Mouse (Mus musculus): ENCODE results near the gene Tmem144.

Gene Tmem144

DNA sequence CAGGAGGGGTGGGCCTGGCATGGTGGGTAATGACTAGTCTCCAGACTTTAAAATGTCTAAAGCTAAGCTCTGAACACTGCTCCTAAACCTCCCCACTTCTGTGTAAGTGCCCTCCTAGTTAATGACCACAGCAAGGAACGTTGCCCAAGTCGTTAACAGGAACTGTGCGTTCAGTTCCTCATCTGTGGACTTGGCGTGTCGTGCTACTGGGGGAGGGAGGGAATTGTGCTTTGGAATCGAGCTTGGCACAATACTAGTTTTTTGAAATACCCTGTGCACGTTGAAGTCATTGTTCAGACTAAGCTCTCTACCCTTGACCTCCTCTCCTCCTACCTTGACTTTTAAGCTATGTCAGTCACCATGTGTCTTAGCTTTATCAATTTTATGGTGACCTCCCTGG is 12.3 kb upstream of the Tmem144 start:
- DNase-seq (ENCODE audit: low spot score in 2 of 2), result no peak

DNA sequence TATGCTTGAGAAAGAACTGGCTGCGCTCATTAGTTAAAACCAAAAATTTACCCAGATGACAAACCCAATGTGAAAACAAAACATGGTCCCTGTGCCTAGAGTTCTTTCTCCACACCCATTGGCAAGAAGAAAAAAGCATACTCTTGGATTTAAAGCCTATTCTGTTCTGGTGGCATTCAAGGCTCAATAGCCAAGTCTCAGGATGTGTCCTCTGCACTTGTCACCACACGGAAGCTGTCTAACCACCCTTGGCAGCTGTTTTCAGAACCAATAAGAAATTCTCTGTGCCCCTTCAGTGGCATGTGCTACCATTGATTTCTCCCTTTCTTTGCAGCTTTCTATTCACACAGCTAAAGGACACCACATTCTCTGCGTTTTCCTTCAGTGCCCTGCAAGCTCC is 5.6 kb upstream of the Tmem144 start:
- DNase-seq (ENCODE audit: low spot score in 2 of 2), result no peak

DNA sequence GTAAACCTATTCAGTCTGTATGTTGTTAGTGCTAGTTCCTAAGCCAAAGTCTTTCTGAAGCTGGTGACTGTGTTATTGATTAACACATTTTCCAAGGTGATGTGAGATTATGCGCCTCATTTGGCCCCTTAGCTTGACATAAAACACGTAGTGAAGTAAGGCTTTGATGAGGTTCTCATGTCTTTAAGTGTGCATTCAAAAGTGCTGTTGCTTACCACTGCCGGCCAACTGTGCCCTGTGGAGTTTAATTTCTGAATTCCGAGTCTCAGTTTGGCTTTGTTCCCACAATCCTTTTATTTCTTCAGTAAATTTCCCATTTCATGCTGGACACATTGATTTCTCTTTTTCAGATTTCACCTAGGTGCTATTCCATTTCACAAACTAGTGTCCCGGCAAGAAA is 5.2 kb upstream of the Tmem144 start:
- DNase-seq (ENCODE audit: low spot score in 2 of 2), result no peak

DNA sequence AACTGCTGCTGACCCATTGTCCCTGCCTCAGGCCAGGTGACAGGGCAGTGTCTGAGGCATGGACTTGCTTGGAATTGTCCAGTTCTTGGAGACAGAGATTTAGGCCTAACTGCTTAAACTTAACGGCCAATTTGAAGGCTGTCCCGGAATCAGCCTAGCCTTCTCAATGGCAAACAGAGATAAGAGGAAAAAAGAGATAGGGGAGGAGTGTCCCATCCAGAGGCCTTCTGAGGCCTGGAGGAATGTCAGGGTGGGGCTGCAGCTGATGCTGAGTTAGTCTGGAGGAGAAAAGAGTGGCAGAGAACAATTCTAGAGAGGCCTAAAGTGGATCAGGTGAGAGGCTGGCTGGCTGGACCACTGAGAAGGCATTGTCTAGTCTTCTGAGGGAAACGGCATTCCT is 465 bp downstream of the Tmem144 start:
- no peak for DNase-seq (ENCODE audit: low spot score in 2 of 2)

DNA sequence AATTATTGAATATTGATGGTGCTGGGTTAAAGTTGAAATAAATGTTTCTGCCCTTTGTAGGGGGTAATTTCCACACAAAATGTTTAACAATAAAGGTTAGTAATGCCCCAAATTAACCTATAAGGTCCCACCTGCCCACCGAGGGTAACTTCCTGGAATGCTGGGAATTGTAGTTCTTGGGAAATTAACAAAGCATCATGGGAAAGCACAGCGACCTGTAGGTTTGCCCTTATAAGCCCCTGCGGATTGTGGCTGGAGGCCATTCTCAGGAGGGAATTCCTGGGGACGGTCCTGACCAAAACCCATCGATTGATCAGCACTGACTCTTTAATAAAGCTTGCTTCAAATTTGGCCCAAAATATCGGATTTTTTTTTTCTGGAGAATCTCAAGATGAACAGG is 1.9 kb downstream of the Tmem144 start:
- no peak for DNase-seq (ENCODE audit: low spot score in 2 of 2)

DNA sequence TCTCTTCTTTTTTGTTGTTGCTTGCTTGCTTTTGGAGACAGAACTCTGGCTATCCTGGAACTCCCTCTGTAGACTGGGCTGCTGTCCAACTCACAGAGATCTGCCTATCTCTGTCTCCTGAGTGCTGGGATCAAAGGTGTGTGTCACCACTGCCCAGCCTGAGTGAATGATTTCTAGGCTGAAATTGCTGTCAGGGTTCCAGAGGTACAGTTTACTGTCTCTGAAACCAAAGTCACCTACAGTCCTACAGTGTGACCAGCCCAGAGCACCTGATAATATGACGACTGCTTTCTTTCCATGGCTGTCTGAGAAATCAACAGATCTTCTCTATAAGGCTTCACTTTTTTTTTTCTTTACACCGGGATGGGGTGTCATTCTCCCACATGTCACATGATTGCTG is 3.0 kb downstream of the Tmem144 start:
- no peak for DNase-seq (ENCODE audit: low spot score in 2 of 2)

DNA sequence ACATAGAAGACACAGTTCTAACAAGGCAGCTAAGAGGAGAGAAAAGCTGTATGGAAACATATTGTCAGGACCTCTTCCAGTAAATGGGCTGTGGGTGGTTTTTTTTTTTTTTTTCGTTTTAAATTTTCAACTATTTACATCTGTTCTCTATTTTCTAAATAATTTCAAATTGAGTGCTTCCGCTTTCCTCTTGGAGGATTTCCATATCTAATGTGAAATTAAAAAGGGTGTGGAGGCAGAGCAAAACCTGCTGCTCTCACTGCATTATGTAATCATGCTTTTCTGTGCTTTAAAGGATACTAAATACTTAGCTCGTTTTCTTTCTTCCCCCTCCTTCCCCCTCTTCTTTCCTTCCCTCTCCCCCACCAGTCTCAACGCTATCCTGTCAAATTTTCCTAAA is 3.7 kb downstream of the Tmem144 start:
- no peak for DNase-seq (ENCODE audit: low spot score in 2 of 2)

DNA sequence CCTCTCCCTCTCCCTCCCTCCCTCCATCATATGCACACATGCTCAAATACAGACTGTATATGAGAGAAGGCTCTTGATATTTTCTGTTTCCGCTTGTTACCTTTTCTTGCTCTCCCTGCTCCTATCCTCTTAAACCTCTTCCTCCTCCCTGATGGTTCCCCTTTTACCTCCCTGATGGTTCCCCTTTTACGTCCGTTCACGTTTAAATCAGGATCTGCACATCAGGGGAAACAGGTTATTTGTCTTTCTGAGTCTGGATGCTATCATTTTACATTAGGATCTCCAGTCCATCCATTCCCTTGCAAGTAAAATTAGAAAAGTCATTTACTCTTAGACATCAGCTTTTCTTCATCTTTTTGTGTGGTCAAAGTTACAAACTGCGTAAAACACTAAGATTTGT is 5.9 kb downstream of the Tmem144 start:
- DNase-seq (ENCODE audit: low spot score in 2 of 2), result no peak

DNA sequence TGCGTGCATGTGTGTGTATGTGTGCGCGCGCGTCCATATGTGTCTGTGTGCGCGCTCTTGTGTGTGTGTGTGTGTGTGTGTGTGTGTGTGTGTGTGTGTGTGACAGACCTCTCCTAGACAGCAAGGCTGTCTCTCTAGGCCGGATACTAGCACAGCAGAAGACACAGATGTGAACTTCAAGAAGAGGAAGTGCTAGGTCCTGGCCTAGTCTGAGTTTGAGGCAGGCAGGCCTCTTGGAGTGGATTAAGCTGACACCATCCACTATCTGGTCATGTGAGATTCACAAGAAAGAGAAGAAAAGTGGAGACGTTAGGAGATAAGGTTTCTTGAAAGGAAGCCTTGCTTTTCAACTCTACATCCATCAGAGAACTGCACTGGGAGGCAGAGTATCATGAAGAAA is 8.6 kb downstream of the Tmem144 start:
- no peak for DNase-seq (ENCODE audit: low spot score in 2 of 2)

DNA sequence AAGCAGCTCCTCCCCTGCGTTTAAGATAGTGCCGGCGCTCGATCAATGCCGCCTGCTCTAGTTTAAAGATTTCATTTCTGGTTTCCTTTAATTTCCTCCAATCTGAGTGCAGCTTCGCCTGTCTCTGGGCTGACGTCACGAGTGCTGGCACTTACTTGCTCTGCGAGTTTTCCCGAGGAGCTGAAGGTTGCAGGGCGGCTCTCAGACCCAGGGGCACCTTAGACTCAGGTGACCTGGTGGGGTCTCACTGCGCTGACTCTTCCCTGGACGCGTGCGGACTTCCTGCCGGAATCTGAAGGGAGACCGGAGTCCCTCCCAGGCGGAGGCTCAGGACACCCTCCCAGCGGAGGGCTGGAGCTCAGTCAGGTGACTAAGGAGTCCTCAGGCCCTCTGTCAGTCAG is 10.0 kb downstream of the Tmem144 start:
- peak; percentile 10 to 28 for DNase-seq (ENCODE audit: low spot score in 2 of 2)

DNA sequence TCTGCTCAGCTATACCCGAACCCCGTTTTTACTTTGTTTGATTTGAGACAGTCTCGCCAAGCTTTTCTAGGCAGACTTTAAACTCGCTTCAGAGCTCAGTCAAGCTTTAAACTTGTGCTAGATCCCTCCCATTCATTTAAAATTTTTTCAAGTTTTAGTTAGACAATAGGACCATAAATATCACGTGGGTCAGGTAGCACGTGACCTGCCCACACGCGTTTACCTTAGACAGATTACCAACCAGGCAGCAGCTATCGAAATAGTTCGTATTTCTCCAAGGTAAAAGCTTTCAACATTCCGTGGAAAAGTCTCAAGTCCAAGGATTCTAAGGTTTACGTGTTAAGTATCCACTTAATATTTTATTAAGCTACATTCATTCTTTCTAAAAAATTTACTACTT is 10.4 kb downstream of the Tmem144 start:
- peak in 1 of 2 experiments; percentile 16 for DNase-seq (ENCODE audit: low spot score in 2 of 2)

DNA sequence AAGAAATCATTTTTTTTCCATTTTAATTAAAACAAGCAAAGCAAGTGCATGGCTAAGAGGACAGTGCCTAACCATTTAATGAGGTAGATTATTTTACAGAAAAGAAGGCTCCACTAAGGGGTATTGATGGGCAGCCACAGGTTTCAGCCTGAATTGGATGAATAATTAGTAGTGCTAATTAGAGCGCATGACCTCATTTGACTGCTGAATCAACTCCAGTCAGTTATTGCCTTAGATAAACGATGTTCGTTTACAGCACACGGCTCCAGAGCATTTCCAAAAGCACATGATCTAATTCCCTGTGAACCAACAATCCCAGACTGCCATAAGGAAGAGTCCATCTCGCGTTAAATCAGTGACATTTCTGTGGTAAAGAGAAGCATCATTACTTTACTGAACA is 11.1 kb downstream of the Tmem144 start:
- no peak for DNase-seq (ENCODE audit: low spot score in 2 of 2)

DNA sequence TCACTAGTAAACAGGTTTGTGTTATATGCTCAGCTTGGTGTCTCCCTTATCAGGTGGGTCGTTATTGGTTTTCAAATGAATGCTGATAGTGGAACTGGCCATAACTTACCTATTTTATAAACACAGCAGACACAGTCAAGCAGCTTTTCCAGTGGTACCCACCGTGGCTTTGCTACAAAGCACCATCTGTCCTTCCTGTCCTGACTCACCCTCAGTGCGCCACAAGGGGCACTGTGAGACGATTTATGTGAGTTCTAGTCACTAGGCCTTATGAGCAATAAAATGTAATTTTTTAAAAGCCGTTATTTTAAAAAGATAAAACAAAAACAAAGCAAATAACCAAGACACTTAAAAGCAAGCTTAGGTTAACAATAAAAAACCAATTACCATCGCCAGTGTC is 13.8 kb downstream of the Tmem144 start:
- no peak for DNase-seq (ENCODE audit: low spot score in 2 of 2)

DNA sequence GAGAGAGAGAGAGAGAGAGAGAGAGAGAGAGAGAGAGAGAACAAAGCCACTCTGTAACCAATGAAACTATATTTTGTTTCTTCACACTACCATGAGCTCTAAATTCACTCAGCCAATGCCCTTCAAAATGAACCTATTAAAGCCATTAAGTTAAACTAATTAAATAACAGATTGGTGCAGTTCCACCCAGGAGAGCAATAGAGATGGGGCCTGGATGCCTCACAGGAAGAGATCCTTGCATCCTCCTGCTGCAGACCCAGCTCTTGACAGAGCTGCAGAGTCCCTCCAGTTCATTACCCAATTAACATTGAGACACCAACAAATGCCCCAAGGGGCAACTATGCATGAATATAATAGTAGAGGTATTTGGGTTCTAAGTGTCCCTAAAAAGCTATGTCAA is 23.3 kb downstream of the Tmem144 start:
- no peak for DNase-seq (ENCODE audit: low spot score in 2 of 2)

DNA sequence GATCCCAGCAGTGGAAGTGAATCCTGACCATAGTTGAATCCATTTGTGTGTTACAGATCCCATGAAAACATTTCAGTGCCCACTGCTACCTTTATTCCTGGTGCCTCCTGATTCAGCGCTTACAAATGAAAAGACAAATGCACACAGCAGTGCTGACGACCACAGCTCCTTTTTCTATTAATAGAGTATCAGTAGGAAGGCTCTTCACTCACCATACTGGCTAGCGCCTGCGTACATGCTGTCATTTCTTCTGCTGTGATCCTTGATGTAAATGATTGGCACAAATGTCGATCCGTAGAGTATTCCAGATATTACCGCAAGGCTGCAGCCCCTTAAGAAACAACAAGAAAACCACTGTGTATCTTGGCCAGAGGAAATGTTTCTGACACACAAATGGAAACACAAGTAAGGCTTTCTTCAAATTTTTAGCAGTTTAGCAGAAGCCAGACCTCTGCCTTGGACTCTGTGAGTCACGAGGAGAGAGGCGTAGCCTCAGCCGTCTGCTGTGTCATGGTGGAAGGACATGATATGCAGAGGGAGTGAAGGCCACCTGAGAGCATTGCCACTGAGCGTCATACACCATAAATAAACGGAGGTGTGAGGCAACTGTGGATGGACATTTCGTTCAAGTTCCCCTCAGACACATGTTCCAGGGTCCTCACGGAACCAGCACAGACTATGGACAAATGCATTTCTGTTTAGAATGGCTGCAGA is 27.3 kb downstream of the Tmem144 start:
- DNase-seq (ENCODE audit: low spot score in 2 of 2), result no peak

DNA sequence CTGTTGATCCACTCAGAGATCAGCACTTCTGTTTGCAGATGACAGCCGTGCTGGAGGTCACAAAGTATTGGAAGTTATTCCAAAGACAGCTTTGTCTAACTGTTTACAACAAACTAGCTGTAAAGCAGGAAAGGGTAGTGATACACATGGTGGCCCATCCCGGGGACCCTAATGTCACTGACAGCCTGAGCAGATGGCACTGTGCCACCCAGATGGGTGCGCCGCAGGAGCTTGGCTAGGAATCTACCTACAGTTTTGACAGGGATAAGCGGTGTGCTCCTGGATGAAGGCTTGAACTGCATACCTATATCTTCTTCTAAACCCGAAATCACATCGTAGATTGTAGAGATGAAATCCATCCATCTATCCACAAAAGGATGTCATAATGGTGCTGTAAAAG is 29.4 kb downstream of the Tmem144 start:
- no peak for DNase-seq (ENCODE audit: low spot score in 2 of 2)

DNA sequence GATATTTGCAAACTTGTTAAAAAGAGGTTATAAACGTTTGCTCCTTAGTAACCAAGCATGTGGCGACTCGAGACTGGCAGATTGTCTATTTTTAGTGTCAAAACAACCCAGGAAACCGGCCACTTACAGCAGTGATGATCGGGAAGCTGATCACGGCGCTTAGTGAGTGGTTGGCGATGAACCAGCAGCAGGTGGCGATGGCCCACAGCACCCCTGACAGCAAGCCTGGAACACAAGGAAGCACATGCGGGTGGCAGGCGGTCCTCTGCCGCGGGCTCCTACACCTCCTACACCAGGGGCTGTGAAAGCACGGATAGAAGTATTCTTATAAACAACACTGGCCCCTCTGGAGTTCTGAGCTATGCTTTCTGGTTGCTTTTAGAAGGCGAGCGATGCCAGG is 31.4 kb downstream of the Tmem144 start:
- DNase-seq (ENCODE audit: low spot score in 2 of 2), result no peak

DNA sequence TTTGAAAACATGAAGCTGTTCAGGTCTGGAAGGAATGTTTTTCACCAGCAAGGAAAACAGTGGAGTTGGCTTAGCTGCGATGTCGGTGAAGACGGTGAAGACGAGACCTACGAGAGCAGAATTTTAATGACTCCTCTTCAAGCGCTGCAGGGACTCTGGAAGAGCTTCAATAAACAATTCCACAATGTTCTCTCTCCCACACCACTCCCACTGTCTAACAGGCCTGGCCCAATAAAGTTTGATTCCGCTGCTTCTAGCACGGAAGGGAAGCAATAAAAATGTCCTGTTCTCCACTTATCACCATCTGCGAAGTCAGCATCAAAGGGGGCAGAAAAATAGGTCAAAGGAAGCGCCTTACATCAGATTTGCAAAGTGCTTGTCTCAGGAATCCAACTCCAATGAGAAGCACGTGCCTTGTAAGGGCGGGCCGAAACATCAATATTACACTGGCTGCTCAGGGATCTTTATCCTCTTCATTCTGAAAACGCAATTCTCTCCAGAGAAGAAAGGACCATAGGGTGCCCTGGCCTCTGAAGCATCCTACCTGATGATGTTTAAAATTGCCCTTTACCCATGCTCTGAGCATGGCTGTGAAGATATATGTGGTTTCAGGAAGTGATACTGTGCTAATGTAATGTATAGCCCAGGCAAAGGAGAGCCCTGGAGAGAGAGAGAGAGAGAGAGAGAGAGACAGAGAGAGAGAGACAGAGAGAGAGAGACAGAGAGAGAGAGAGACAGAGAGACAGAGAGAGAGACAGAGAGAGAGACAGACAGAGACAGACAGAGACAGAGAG is 34.2 kb downstream of the Tmem144 start:
- DNase-seq (ENCODE audit: low spot score in 2 of 2), result no peak

DNA sequence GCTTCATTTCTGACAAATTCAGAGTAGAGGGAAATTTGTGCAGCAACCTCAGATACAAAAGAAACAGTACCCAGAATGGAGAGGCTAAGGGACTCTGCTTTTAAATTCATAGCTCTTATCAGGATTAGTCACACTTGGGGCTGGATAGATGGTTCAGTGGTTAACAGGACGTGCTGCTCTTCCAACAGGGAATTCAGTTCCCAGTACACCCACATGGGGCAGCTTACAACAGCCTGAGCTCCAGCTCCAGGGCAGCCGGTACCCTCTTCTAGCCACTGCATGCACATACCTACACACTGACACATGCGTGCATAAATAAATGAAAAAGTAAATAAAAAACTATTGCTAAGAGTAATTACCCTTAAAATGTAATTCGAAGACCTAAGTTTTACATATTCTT is 36.3 kb downstream of the Tmem144 start:
- DNase-seq (ENCODE audit: low spot score in 2 of 2), result no peak

DNA sequence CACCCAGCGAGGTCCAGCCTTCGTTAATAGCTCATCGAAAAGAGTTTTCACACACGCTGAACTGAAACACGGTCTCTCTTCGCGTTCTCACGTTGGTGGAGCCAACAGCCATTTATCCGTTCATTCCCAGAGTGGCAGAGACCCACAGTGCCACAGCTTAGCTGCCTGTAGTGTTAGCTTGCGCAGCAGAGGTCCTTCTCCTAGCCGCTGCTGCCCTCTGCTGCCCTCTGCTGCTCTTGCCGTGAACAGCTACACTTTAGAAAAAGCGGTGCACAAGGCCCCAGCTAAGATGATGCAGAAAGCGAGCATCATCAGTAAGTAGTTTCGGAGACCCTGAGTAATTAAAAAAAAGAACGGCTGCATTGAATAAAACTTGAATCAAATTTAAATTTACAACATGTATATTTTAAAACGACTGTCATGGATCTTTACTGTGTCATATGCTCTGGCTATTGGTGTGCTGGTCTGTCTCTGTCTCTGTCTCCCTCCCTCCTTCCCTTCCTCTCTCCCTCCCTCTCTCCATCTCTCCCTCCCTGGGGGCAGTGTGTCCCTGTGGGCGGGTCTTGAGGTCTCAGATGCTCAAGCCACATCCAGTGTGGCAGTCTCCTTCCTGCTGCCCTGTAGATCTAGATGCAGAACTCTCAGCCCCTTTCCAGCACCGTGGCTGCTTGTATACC is 38.6 kb downstream of the Tmem144 start:
- peak; percentile 32 to 47 for DNase-seq (ENCODE audit: low spot score in 2 of 2)

DNA sequence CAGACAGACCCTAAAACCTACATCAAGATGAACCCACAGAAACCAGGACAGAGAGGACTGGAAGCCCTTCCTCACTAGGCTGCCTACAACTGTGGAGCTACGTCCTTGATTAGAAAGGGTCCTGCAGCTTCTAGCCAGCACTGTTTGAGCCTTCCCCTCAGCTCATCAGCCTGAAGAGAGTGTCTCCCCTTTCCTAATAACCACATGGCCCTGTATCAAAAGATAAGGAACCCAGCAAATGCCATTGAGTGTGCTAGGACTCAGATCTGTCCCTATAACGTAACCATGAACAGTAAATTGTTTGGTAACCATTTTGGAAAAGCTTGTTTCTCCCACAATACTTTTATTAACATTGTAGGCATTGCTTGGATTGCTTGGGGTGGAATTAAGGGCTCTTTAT is 40.5 kb downstream of the Tmem144 start:
- no peak for DNase-seq (ENCODE audit: low spot score in 2 of 2)

DNA sequence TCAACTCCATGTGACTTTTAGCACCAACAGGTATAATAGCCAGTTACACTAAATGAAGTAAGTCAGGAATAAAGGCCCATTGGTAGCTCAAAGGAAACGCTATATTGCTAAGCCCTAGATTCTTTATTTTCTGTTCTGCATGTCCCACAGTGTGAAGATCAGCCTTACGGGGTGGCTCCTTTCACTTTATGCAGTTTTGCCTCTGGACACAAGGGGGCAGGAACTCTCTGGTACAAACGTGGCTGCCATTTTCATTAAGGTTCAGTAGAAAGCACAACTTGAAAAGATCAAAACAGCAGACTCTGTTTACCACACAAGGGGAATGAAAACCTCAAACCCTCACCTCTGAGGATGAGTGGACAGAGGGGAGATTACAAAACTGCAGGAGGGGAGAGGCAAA is 40.9 kb downstream of the Tmem144 start:
- peak in 1 of 2 experiments; percentile 8 for DNase-seq (ENCODE audit: low spot score in 2 of 2)

DNA sequence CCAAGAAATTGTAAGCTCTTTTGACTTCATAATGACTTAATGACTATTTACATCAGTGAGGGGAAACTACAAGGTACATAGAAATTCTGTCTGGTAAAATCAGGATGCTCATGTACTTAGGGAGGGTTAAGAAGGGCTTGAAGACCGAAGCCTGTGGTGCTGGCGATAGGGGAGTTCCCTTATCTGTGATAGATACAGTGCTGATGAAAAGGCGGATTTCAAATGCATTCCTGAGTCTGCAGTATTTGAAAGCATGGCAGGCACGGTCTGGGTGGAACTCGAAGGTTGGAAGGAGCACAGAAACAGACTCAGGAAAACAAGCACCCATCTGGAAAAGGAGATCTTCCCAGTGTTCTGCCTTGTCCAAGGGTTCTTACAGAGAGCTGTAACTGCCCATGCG is 42.0 kb downstream of the Tmem144 start:
- no peak for DNase-seq (ENCODE audit: low spot score in 2 of 2)

All from spleen, postnatal 14 days (tissue).